Mouse (Mus musculus) liver, adult 2 months (tissue): ENCODE results near the gene Inca1. TPM values are rescaled to one million over a fixed set of nuclear protein-coding genes. Genes with fewer than 3 reads are reported as not detected.

Source experiments
- DNase-seq: peaks from one replicate; pipeline ENCODE4 v3.0.0-alpha.2; 2011; ENCODE audit warnings: low read depth, low spot score; ENCODE audit errors: extremely low read depth
- H3K27ac ChIP-seq: fragments of 200-500 bp; replicated peaks from 2 replicates; pipeline ENCODE4 v1.5.1; 2012; ENCODE audit warnings: low read depth, mild to moderate bottlenecking, control low read depth, inconsistent platforms, low read length; ENCODE audit not compliant: insufficient read depth
- H3K27me3 ChIP-seq: fragments of 200-500 bp; 2 replicates; pipeline ENCODE4 v1.6.1; 2012; ENCODE audit warnings: mild to moderate bottlenecking, moderate library complexity, low read length, inconsistent platforms; ENCODE audit not compliant: control insufficient read depth, insufficient read depth
- H3K36me3 ChIP-seq: fragments of 200-500 bp; 2 replicates; pipeline ENCODE4 v1.6.1; 2012; ENCODE audit warnings: low read length, inconsistent platforms; ENCODE audit not compliant: control insufficient read depth, insufficient read depth
- H3K4me1 ChIP-seq: fragments of 200-500 bp; 2 replicates; pipeline ENCODE4 v1.6.1; 2011; ENCODE audit warnings: low read length; ENCODE audit not compliant: control insufficient read depth, insufficient read depth
- H3K4me3 ChIP-seq: fragments of 200-500 bp; 2 replicates; pipeline ENCODE4 v1.5.1; 2011; ENCODE audit warnings: low read depth, mild to moderate bottlenecking, control low read depth, low read length, moderate library complexity; ENCODE audit not compliant: insufficient read depth
- H3K79me2 ChIP-seq: fragments of 200-500 bp; 2 replicates; pipeline ENCODE4 v1.6.1; 2012; ENCODE audit warnings: inconsistent platforms, mild to moderate bottlenecking, low read length, moderate library complexity; ENCODE audit not compliant: control insufficient read depth, insufficient read depth
- H3K9ac ChIP-seq: fragments of 200-500 bp; 2 replicates; pipeline ENCODE4 v1.6.1; 2012; ENCODE audit warnings: low read depth, mild to moderate bottlenecking, control low read depth, inconsistent platforms, low read length
- CTCF ChIP-seq: fragments of 200-500 bp; IDR thresholded peaks from 2 replicates; pipeline ENCODE4 v1.5.1; 2011; ENCODE audit warnings: low read depth, low read length, control low read depth
- POLR2A ChIP-seq: fragments of 200-500 bp; IDR thresholded peaks from 2 replicates; pipeline ENCODE4 v1.6.1; 2011; ENCODE audit warnings: low read length, control low read depth; ENCODE audit not compliant: insufficient read depth; ENCODE audit errors: extremely low read depth
- WGBS: fragments of 180-500 bp; shearing (Covaris S2); methylation state at CpG from one replicate; pipeline ENCODE4 v1.1.7; 2018; 5-methylcytosine and 5-hydroxymethylcytosine counted together
- polyA plus RNA-seq: library from polyadenylated mRNA; depleted of rRNA; stranded (reverse); fragments of >200 nt; gene quantifications from 2 replicates; pipeline ENCODE4 v1.2.3, GENCODE M21; 2012
- total RNA-seq: library from RNA; depleted of rRNA; stranded (reverse); fragments of >200 nt; gene quantifications from 2 replicates; pipeline ENCODE4 v1.2.3, GENCODE M21; 2014

Gene Inca1
- total and polyA plus RNA-seq, 2 experiments, result 18.4 to 29.9 TPM

- Histone ChIP-seq H3K27me3 (no peaks in the 10 kb centered on the region), H3K4me3 (no peak overlapping the region), H3K36me3 (peaks cover 4% of the 10 kb centered on the region), H3K27ac (no peak overlapping the region), H3K4me1 (peaks cover 9% of the 10 kb centered on the region), H3K9ac (no peak overlapping the region), H3K79me2 (no peaks in the 10 kb centered on the region)
- 97% methylated on average over 6 of the region's 6 CpGs for WGBS
- no peak for DNase-seq
- no peak for TF ChIP-seq CTCF
- TF ChIP-seq POLR2A, result no peak
These were observed 25.9 kb downstream of the Inca1 start for GRCm38 (mm10) chr11:70674014-70674413.

GRCm38 (mm10) chr11:70671333-70672047, 28.5 kb downstream of the Inca1 start:
- Histone ChIP-seq H3K36me3 (peaks cover 4% of the 10 kb centered on the region), H3K4me1 (peaks cover 2% of the 10 kb centered on the region; the same call in 1 of the 2 replicates), H3K9ac (no peak overlapping the region), H3K4me3 (no peak overlapping the region), H3K27me3 (no peaks in the 10 kb centered on the region), H3K27ac (no peak overlapping the region), H3K79me2 (no peaks in the 10 kb centered on the region; the same call in 1 of the 2 replicates)
- TF ChIP-seq POLR2A, result no peak
- no peak for TF ChIP-seq CTCF
- WGBS, result 90% methylated on average over 16 of the region's 16 CpGs
- no peak for DNase-seq

- Histone ChIP-seq H3K36me3 (peaks cover 2% of the 10 kb centered on the region), H3K27me3 (no peaks in the 10 kb centered on the region), H3K4me1 (peaks cover 2% of the 10 kb centered on the region; the same call in 1 of the 2 replicates), H3K27ac (no peak overlapping the region), H3K79me2 (no peaks in the 10 kb centered on the region; the same call in 1 of the 2 replicates), H3K4me3 (no peak overlapping the region), H3K9ac (no peak overlapping the region)
- DNase-seq, result no peak
- 76% methylated on average over 14 of the region's 14 CpGs for whole genome bisulfite sequencing
- TF ChIP-seq CTCF, result no peak
- TF ChIP-seq POLR2A, result no peak
These were observed 29.5 kb downstream of the Inca1 start for GRCm38 (mm10) chr11:70670483-70670882.

GRCm38 (mm10) chr11:70669582-70670345, 30.2 kb downstream of the Inca1 start:
- Histone ChIP-seq H3K79me2 (no peaks in the 10 kb centered on the region; the same call in 1 of the 2 replicates), H3K9ac (peak overlapping the region; percentile 76), H3K36me3 (peaks cover 4% of the 10 kb centered on the region), H3K4me1 (peaks cover 2% of the 10 kb centered on the region; the same call in 1 of the 2 replicates), H3K4me3 (peak overlapping the region; percentile 72), H3K27me3 (no peaks in the 10 kb centered on the region), H3K27ac (peak overlapping the region; percentile 73)
- TF ChIP-seq POLR2A (no peak), CTCF (peak; percentile 56)
- 3% methylated on average over 31 of the region's 31 CpGs for WGBS
- DNase-seq, result peak; percentile 26

- Histone ChIP-seq H3K9ac (peak within 1 kb of the TSS; percentile 76), H3K4me3 (peak within 1 kb of the TSS; percentile 72), H3K27me3 (no peaks in the 10 kb centered on the region), H3K4me1 (peaks cover 2% of the 10 kb centered on the region; the same call in 1 of the 2 replicates), H3K79me2 (no peaks in the 10 kb centered on the region; the same call in 1 of the 2 replicates), H3K36me3 (peaks cover 10% of the 10 kb centered on the region), H3K27ac (peak within 1 kb of the TSS; percentile 90)
- TF ChIP-seq CTCF (no peak), POLR2A (peak; percentile 72)
- under 1% methylated on average over 44 of the region's 44 CpGs for WGBS
- peak; percentile 100 for DNase-seq
These were observed 31.0 kb downstream of the Inca1 start, which contains the start of gene Spag7 for GRCm38 (mm10) chr11:70668771-70669505. TSS of gene Spag7 (minus strand) at chr11:70669416.
